Mouse (Mus musculus) fat pad, adult 2 months (tissue): Measurements from ENCODE around the gene Igfbp5.

Experiments used
- DNase-seq: peaks from one replicate; pipeline ENCODE4 v3.0.0-alpha.2; 2011; ENCODE audit warnings: low read depth, low spot score; ENCODE audit errors: extremely low read depth

Gene Igfbp5

GRCm38 (mm10) chr1:72869681-72870614 lies 4.7 kb downstream of the Igfbp5 start:
- DNase-seq, result no peak

GRCm38 (mm10) chr1:72869275-72869674 lies 5.4 kb downstream of the Igfbp5 start:
- DNase-seq, result no peak

- DNase-seq, result no peak
Measured at GRCm38 (mm10) chr1:72868429-72869215, 6.1 kb downstream of the Igfbp5 start.

- DNase-seq, result no peak
Measured at GRCm38 (mm10) chr1:72867346-72867745, 7.3 kb downstream of the Igfbp5 start.

- DNase-seq, result no peak
Measured at GRCm38 (mm10) chr1:72866417-72866816, 8.3 kb downstream of the Igfbp5 start.

DNA sequence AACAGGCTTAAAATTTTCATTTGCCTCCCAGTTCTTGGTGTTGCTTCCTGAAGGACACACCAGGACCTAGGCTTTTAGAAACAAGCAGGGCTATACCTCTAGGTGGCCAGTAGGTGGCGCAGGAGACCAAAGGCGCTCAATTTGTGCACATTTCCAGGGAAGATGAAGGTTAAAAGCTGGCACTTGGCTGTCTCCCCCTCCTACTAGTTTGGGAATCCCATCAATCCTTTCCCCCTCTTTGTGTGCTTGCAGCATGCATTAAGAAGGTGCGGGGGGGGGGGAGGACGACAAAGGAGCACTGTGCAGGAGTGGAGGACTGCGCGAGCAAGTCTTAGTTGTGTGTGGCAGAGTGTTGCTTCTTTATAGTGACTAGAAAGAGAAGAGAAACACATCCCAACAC lies 8.8 kb downstream of the Igfbp5 start:
- DNase-seq, result no peak

- DNase-seq, result no peak
Measured at GRCm38 (mm10) chr1:72864272-72864671, 10.4 kb downstream of the Igfbp5 start.

- DNase-seq, result no peak
Measured at GRCm38 (mm10) chr1:72863692-72864091, 11.0 kb downstream of the Igfbp5 start.

- no peak for DNase-seq
Measured at GRCm38 (mm10) chr1:72862248-72862647, 12.4 kb downstream of the Igfbp5 start.

DNA sequence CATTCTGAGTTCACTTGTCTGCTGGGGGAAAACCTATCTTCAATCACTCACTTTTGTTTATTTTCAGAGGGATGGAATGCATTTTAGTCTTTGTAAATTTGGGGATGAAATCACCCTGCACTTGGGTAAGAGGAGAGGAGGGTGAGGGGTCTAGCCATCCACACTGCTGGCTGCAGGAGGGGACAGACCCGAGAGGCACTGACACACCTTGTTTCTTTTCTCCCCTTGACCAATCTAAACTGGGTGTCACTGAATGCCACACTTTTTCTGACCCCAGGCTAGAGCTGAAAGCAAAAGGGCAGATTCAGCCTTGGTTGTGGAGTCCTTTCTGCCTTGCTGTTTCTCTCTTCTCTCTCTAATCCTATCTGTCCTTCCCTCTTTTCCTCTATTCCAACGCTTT lies 13.0 kb downstream of the Igfbp5 start:
- no peak for DNase-seq

GRCm38 (mm10) chr1:72860502-72860901 lies 14.2 kb downstream of the Igfbp5 start:
- DNase-seq, result no peak

DNA sequence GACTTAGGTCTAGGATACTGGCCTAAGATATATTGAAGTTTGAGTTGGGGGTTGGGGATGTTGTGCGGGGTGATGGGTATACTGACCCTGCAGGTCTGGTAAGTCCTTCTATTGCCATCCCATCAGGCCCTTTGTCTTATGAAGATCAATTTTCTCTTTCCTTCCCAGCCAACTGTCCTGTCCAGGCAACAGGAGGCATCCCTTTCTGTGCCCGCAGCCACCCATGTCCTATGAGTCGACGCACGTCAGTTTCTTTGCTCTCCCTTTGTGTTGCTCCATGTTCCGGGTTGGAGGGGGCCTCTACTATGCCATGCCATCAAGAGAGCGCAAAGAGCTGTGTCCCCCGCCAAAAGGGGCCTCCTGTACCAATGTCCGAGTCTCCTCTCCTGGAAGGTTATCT lies 14.7 kb downstream of the Igfbp5 start:
- DNase-seq, result no peak

DNA sequence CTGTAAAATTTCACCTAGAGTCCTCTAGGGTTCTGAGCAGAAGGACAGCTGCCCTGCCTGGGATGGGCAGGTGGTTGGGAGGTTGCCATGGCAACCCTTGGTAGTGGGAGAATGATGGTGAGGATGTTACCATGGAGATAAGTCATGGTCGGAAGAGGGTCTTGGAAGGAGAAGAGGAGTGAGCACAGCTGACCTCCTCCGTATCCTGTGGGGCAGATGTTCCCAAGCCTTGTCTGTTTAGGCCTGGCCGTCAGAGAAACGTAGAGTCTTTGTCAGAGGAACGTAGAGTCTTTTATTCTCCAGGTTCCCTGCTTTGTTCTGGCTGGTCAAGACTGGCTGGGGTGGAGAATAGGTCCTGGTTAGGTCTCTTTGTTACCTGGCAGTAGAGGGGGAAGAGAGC lies 15.8 kb downstream of the Igfbp5 start:
- DNase-seq, result no peak

- DNase-seq, result no peak
Measured at GRCm38 (mm10) chr1:72858286-72858685, 16.4 kb downstream of the Igfbp5 start.

GRCm38 (mm10) chr1:72857631-72858030 lies 17.1 kb downstream of the Igfbp5 start:
- DNase-seq, result no peak

GRCm38 (mm10) chr1:72857142-72857541 lies 17.5 kb downstream of the Igfbp5 start:
- no peak for DNase-seq

GRCm38 (mm10) chr1:72856209-72856909 lies 18.3 kb downstream of the Igfbp5 start:
- DNase-seq, result no peak

- DNase-seq, result no peak
Measured at GRCm38 (mm10) chr1:72855729-72856128, 19.0 kb downstream of the Igfbp5 start.

DNA sequence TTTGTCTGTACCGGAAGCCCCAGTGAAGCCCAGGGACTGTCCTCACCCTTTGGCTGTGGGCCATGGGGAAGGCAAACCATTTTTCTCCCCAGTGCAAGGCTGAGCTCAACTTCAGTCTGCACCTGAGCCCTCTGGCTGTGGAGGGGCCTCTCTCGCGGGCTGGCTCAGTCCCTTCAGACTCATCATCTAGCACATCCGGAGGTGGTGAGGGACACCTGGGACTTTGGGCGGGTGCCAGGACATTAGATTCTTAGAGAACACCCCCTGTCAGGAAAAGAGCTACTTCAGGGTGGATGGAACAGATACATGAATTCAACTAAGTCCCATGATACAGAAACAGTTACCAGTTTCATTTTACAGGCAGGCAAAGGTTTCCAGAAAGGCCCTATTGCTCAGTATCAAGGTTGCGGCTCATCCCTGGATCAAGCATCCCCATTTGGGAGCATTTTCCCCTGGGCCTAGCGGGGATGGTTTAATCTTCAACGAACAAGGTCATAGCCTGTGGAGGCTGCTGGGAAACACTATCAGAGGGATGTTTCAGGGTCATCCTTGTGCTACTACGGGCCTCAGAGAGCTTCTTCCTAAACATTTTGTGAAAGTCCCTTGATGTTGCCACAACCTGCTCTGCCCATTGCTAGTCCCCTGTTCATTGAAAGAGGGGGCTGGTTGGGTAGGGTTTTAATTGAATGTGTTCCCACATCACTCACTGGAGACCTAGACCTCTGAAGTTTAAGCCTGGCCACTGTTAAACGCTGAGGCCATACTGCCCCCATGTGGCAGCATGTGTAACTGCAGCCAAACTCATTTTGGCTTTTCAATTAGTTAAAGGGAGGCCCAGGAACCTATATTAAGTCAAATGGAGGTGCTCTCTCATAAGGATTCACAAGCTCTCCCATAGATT lies 20.1 kb downstream of the Igfbp5 start:
- no peak for DNase-seq

DNA sequence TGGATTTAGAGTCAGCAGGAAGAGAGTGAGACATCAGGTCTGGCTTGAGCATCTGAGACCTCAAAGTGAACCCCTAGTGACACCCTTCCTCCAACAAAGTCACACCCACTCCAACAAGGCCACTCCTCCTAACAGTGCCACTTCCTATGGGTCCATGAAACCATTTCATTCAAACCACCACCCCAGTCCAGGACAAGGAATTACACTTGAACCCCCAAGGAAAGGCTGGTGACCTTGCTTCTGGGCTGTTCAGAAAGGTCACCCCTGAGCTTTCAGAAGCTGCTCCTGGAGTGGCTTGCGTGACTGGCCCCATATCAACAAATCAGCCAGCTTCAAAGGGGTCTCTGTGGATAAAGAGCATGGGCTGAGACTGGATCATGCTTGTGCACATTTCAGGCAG lies 20.9 kb downstream of the Igfbp5 start:
- no peak for DNase-seq
